Mouse (Mus musculus) left cerebral cortex, postnatal 4 days (tissue): ENCODE data around the gene Esyt1. TPM values are rescaled to one million over a fixed set of nuclear protein-coding genes. Genes with fewer than 3 reads are reported as not detected.
"Not testable (repeated sequence)": the region's sequence is repeated elsewhere in the genome, so short reads cannot be mapped to it uniquely, and the experiment has no call there.

Experiments used
- DNase-seq: peaks from one replicate; pipeline ENCODE4 v3.0.0-alpha.2; 2022
- intact Hi-C: fragments of 180-260 bp; cut with DNase I; formaldehyde crosslinking; loops from one replicate; pipeline ENCODE4 v1.15.1; 2025
- total RNA-seq, 2 experiments: library from RNA; stranded (reverse); gene quantifications; 2 replicates each; pipeline ENCODE4 v1.2.3; 2021

The Esyt1 gene
- total RNA-seq, result 10 to 100 TPM; 13.7 to 16.3 TPM

GRCm38 (mm10) chr10:128525671-128526308 lies at the start of gene Esyt1:
Esyt1 (minus strand) TSS chr10:128525871.
- intact Hi-C loops, result no loop called here
- peak; percentile 93 for DNase-seq

GRCm38 (mm10) chr10:128575063-128575462 lies 49.4 kb upstream of the Esyt1 start:
- intact Hi-C loops, result no loop called here

GRCm38 (mm10) chr10:128565788-128566531 lies 40.3 kb upstream of the Esyt1 start, which contains the start of gene Pa2g4:
Pa2g4 (minus strand) TSS chr10:128565987.
- peak; percentile 99 for DNase-seq
- intact Hi-C loops, result loop anchor here (10.0 kb wide), 1 partner anchor 109 kb away; the partner anchor contains the start of gene Suox

More at GRCm38 (mm10) chr10:128575063-128575462, 49.4 kb upstream of the Esyt1 start:
- no peak for DNase-seq

- intact Hi-C loops, result loop anchor here (10.0 kb wide), 1 partner anchor 110 kb away; the partner anchor contains the start of gene Suox
- DNase-seq, result no peak
Measured at GRCm38 (mm10) chr10:128565206-128565787, 39.6 kb upstream of the Esyt1 start.

GRCm38 (mm10) chr10:128563544-128563943 lies 37.9 kb upstream of the Esyt1 start:
- intact Hi-C loops, result loop anchor here (10.0 kb wide), 1 partner anchor 111 kb away; the partner anchor contains the start of gene Suox
- no peak for DNase-seq

GRCm38 (mm10) chr10:128556963-128557362 lies 31.3 kb upstream of the Esyt1 start:
- no peak for DNase-seq
- intact Hi-C loops, result loop anchor here (5.0 kb wide), 1 partner anchor 55 kb away; no protein-coding TSS in a partner anchor

GRCm38 (mm10) chr10:128556286-128556685 lies 30.6 kb upstream of the Esyt1 start:
- intact Hi-C loops, result loop anchor here (5.0 kb wide), 1 partner anchor 56 kb away; no protein-coding TSS in a partner anchor
- no peak for DNase-seq

GRCm38 (mm10) chr10:128555567-128555966 lies 29.9 kb upstream of the Esyt1 start:
- intact Hi-C loops, result loop anchor here (5.0 kb wide), 1 partner anchor 57 kb away; no protein-coding TSS in a partner anchor
- not testable (repeated sequence) for DNase-seq

- intact Hi-C loops, result not testable (repeated sequence)
Measured at GRCm38 (mm10) chr10:128550144-128550823, 24.6 kb upstream of the Esyt1 start.

GRCm38 (mm10) chr10:128549682-128550057 lies 24.0 kb upstream of the Esyt1 start:
- intact Hi-C loops, result not testable (repeated sequence)
- DNase-seq, result peak; percentile 26

More at GRCm38 (mm10) chr10:128550144-128550823, 24.6 kb upstream of the Esyt1 start:
- DNase-seq, result not testable (repeated sequence)

GRCm38 (mm10) chr10:128548947-128549681 lies 23.4 kb upstream of the Esyt1 start, which contains the start of gene Rpl41:
Rpl41 (minus strand) TSS chr10:128549305.
- intact Hi-C loops, result no loop called here
- peak; percentile 93 for DNase-seq

- DNase-seq, result peak; percentile 10
- intact Hi-C loops, result not testable (repeated sequence)
Measured at GRCm38 (mm10) chr10:128548051-128548791, 22.6 kb upstream of the Esyt1 start.

- DNase-seq, result peak; percentile 94
- intact Hi-C loops, result no loop called here
Measured at GRCm38 (mm10) chr10:128547361-128548032, 21.8 kb upstream of the Esyt1 start, which contains the start of gene Zc3h10. Zc3h10 (minus strand) TSS chr10:128547774.

GRCm38 (mm10) chr10:128546787-128547186 lies 21.1 kb upstream of the Esyt1 start:
- intact Hi-C loops, result no loop called here
- DNase-seq, result no peak

GRCm38 (mm10) chr10:128546361-128546760 lies 20.7 kb upstream of the Esyt1 start:
- DNase-seq, result no peak
- intact Hi-C loops, result no loop called here

- no peak for DNase-seq
- intact Hi-C loops, result no loop called here
Measured at GRCm38 (mm10) chr10:128545570-128545898, 19.9 kb upstream of the Esyt1 start.

- intact Hi-C loops, result no loop called here
- DNase-seq, result peak; percentile 9
Measured at GRCm38 (mm10) chr10:128544674-128545569, 19.3 kb upstream of the Esyt1 start.
